Mouse (Mus musculus) ovary, postnatal 36 days (tissue): ENCODE data around the gene Scnm1.

Experiments used
- DNase-seq: peaks from one replicate; pipeline ENCODE4 v3.0.0; 2022; ENCODE audit warnings: low spot score, mixed read lengths

Gene Scnm1

GRCm38 (mm10) chr3:95133680-95134101 is at the start of gene Scnm1, which contains the start of gene Lysmd1:
TSS of gene Scnm1 (minus strand) at chr3:95134011.
TSS of gene Lysmd1 (plus strand) at chr3:95134088.
- DNase-seq = peak; percentile 87

DNA sequence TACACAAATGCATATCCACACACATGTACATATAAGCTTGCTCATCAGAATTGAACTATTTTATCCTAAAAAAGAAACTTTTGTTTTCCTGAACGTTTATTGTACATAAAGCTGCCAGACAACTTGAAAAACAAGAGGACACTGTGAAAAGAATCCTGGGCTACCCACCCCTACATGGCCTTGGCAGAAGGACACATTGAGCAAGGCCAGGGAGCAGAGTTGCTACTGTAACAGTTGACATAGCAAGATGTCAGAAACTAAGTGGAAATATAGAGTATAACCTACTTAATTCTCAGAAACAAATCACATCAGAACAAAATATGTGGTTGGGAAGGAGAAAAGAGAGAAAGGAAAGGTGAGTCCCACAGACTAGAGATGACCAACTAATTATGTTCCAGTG is 48.0 kb upstream of the Scnm1 start:
- no peak for DNase-seq

DNA sequence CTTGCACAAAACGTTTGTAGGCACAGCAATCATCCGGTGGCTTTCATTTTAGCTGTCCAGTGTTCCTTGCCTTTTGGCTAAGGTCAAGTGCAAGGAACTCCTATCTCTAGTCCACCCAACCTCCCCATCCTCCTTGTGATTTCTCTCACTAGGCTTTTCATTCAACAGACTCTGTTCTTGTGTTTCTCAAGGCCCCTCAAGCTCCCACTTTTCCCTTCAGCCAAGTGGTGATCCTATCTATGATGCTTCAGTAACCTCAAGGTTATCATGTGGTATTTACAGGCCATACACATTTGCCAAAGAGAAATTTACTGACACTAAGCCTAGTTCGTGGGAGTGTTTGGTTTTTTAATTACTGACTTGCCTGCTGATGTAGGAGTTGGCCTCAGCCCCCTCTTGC is 46.1 kb upstream of the Scnm1 start:
- no peak for DNase-seq

DNA sequence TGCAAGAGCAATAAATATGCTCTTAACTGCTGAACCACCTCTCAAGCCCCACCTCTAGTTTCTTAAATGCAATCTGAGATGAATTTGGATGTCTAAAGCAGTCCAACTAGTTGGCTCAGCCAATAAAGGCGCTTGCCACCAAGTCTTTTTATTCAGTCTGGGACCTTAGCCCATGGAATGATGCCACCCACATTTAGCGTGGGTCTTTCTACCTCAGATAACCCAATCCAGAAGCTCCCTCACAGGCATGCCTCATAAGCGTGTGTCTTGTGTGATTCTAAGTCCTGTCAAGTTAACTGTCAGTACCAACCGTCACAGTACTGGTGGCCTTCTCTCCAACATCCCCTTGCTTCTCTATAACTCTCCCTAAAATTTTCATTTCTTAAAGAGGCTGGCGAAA is 45.1 kb upstream of the Scnm1 start:
- DNase-seq = no peak

- no peak for DNase-seq
These were observed 43.8 kb upstream of the Scnm1 start for GRCm38 (mm10) chr3:95177583-95177982.

DNA sequence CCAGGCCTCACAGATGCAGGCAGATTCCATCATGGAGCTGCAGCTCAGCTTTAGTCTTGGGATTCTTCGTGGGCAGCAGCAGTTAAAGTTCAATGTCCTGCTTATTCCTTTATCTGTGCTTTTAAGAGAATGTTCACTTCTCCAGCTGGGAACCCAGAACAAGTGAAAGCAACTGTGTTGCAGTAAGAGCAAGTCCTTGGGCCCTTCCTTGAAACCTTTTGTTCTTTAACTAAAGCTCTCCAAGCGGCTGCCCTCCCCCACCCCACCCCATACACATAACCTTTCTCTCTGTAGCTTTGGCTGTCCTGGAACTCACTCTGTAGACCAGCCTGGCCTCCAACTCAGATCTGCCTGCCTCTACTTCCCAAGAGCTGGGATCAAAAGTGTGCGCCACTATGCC is 42.7 kb upstream of the Scnm1 start:
- DNase-seq = no peak

DNA sequence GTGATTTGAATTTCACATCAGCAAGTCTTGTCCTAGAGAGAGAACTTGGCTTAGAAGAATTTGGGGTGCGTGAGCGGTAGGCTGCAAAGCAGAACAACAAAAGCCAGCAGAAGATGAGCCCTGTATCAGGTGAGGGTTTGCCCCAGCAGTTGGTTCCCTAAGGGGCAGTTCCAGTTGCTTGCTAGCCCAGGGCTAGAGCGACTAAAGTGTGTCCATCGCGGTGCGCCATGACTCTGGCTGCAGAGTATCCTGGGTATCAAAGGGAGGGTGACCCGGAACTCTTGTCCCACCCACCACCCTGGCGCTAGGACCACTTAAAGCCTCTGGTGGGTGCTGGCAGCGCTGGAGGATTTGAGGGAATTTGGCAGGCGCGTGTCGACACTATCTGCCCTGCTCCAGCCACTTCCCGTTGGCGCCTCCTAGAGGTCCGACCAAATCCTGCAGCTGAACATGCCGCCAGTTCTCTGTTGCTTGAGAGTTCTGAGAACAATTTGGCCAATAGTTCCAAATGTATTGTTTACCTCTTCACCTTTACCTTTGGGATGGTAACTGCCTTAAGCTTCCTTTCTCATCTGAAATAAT is 40.3 kb upstream of the Scnm1 start:
- DNase-seq = peak; percentile 84

DNA sequence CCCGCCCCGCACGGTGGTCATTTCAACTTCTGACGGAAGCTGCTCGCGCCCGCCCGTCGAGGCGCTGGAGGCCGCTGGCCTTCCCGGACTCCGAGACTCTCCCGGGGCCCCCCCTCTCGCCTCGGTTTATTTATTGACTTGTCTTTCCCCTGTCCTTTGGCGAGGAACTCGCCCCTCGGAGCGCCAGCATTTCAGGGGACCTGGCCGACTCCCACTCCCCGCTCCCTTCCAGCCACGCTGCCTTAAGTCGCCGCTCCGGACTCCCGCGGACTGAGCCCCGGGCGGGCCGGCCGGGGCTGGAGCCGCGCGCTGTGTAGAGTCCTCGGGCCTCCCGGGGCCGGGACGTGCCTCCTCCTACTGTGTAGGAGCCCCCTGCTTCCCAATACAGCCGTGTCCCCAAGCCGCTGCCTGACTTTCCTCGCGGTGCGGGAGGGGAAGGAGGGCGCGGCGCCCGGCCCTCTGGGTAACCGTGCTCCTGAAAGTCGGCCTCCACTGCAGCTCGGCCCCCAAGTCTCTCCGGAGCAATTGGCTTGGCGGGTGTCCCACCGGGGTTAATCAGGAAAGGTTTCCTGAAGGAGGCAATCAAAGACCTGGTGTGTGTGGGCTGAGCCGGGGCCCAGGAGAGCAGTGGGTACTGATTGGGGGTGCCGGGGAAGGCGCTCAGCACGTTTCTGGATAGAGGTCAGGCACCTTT is 39.6 kb upstream of the Scnm1 start:
- peak; percentile 30 for DNase-seq

DNA sequence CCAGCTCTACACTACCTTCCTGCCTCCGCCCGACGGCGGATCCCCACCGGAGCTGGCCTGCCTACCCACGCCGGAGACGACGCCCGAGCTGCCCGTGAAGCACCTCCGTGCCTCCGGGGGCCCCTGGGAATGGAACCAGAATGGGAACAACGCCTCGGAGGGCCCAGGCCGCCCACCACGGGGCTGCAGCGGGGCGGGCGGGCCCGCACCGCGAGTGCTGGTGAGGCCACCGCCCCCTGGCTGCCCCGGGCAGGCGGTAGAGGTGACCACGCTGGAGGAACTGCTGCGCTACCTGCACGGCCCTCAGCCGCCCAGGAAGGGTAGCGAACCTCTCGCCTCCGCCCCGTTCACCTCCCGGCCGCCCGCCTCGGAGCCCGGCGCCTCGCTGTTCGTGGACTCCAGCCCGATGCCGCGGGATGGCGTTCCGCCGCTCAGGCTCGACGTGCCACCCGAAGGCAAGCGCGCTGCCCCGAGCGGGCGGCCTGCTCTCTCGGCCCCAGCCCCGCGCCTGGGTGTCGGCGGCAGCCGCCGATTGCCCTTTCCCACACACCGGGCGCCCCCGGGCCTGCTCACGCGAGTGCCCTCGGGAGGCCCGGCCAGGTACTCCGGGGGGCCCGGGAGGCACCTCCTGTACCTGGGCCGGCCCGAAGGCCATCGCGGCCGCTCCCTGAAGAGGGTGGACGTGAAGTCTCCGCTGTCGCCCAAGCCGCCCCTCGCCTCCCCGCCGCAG is 38.9 kb upstream of the Scnm1 start:
- DNase-seq = no peak

GRCm38 (mm10) chr3:95171105-95171504 is 37.3 kb upstream of the Scnm1 start:
- DNase-seq = no peak

- no peak for DNase-seq
These were observed 36.2 kb upstream of the Scnm1 start for GRCm38 (mm10) chr3:95169996-95170395.

DNA sequence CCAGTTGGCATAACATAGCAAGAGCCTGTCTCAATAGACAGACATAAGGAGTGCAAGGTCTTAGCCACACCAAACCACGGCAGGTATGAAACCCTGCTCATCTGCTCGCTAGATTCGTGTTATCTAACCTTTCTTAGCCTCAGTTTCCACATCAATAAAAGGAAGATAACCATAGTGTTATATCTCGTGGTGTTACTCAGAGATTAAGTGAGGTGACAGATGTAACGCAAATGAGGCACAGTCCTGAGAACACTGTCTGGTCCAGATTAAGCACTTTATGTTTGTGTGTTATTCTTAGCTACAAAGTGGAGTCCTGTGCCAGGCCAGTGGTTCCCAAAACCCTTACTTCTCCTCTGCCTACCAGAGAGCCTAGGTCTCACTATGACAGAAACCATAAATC is 31.0 kb upstream of the Scnm1 start:
- no peak for DNase-seq

GRCm38 (mm10) chr3:95164256-95164550 is 30.4 kb upstream of the Scnm1 start:
- DNase-seq = no peak

DNA sequence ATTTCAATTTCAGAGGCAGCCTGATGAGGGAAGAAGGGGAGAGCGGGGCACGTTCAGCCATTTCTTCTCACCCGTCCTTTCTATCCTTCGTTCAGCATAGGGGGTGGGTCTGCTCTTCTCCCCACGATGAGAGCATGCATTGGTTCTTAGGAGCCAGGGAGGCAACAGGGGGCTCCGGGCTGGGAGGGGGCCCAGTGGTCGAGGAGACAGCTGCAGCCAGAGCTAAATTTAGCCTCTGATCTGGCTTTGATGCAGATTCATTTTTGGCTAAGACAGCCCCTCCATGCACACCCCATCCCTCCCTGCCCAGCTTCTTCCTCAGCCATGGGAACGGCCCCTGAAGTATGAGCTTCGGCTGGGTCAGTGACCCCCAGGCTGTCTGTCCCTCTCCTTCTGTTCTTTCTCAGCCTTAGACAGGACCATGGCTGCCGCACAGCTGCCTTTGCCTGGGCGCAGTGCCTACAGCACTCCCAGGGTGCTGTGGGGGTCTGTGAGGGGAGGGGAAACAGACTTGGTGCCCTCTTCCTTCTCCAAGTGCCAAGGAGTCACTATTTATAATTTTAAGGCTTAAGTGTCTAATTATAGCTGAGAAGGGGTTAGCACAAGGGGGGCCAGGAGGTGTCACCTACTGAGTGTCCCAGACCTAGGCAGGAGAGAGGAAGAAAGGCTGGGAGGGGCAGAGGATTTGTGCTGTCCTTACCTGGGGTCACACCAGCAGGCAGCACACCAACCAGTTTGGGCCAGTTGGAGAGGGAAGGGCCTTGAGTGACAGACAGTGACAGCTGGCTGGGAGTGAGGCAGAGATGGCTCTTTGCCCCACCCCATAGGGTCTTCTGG is 29.8 kb upstream of the Scnm1 start:
- no peak for DNase-seq

- DNase-seq = no peak
These were observed 28.5 kb upstream of the Scnm1 start for GRCm38 (mm10) chr3:95162345-95162628.

- no peak for DNase-seq
These were observed 28.0 kb upstream of the Scnm1 start for GRCm38 (mm10) chr3:95161618-95162344.

- DNase-seq = no peak
These were observed 27.3 kb upstream of the Scnm1 start for GRCm38 (mm10) chr3:95161041-95161551.

GRCm38 (mm10) chr3:95159987-95160963 is 26.5 kb upstream of the Scnm1 start, which contains the start of gene Sema6c:
TSS of gene Sema6c (plus strand) at chr3:95160457.
- DNase-seq = peak; percentile 90

GRCm38 (mm10) chr3:95159511-95159986 is 25.7 kb upstream of the Scnm1 start:
- DNase-seq = no peak

- no peak for DNase-seq
These were observed 20.1 kb upstream of the Scnm1 start for GRCm38 (mm10) chr3:95153874-95154273.
